Mouse (Mus musculus): ENCODE measurements around the gene P2ry4. TPM values are rescaled to one million over a fixed set of nuclear protein-coding genes. Genes with fewer than 3 reads are reported as not detected.

P2ry4 gene
- 0.38 and 0.53 TPM in 2 replicates for polyA plus RNA-seq (2015; fragmentation: Nextera tagmentation; extraction: Ambion mirVana)

- peaks cover 16% of the 10 kb centered on the region; the same call in 1 of the 2 replicates for H3K27me3 ChIP-seq
- H3K4me3 ChIP-seq (replicated peaks): no peak within 1 kb of the TSS
- ATAC-seq (ENCODE audit: insufficient read depth): peak; percentile 54; the same call in 1 of the 2 replicates
- no peaks in the 10 kb centered on the region for H3K4me1 ChIP-seq (replicated peaks)
- no peak within 1 kb of the TSS for H3K27ac ChIP-seq (replicated peaks)
- H3K9me3 ChIP-seq (replicated peaks): no peaks in the 10 kb centered on the region
- WGBS (ENCODE audit: insufficient replicate concordance): 28% methylated on average over 4 of the region's 4 CpGs
- no peaks in the 10 kb centered on the region for H3K36me3 ChIP-seq (replicated peaks)
- no peak within 1 kb of the TSS; the same call in 1 of the 2 replicates for H3K4me2 ChIP-seq
- H3K9ac ChIP-seq: no peak within 1 kb of the TSS
Measured at GRCm38 (mm10) chrX:100594791-100595190, at the start of gene P2ry4. P2ry4 (minus strand) TSS chrX:100594869.

GRCm38 (mm10) chrX:100638477-100638876 is 43.8 kb upstream of the P2ry4 start:
- Histone ChIP-seq H3K4me1 (replicated peaks) (no peaks in the 10 kb centered on the region), H3K9ac (no peak overlapping the region), H3K27ac (replicated peaks) (no peak overlapping the region), H3K9me3 (replicated peaks) (no peaks in the 10 kb centered on the region), H3K36me3 (replicated peaks) (peaks cover 84% of the 10 kb centered on the region), H3K4me2 (no peak overlapping the region), H3K27me3 (no peaks in the 10 kb centered on the region), H3K4me3 (replicated peaks) (no peak overlapping the region)
- WGBS (ENCODE audit: insufficient replicate concordance): 50% methylated on average over 8 of the region's 8 CpGs
- no peak for ATAC-seq (ENCODE audit: insufficient read depth)

GRCm38 (mm10) chrX:100629076-100629475 is 34.4 kb upstream of the P2ry4 start:
- H3K4me3 ChIP-seq (replicated peaks): no peak overlapping the region
- no peak for ATAC-seq (ENCODE audit: insufficient read depth)
- H3K9me3 ChIP-seq (replicated peaks): no peaks in the 10 kb centered on the region
- H3K9ac ChIP-seq: no peak overlapping the region
- H3K4me1 ChIP-seq (replicated peaks): peaks cover 9% of the 10 kb centered on the region
- H3K36me3 ChIP-seq (replicated peaks): peaks cover 34% of the 10 kb centered on the region
- H3K27me3 ChIP-seq: no peaks in the 10 kb centered on the region
- no peak overlapping the region for H3K27ac ChIP-seq (replicated peaks)
- H3K4me2 ChIP-seq: peak overlapping the region; percentile 18
- 75% methylated on average over 2 of the region's 2 CpGs for WGBS (ENCODE audit: insufficient replicate concordance)

- no peaks in the 10 kb centered on the region for H3K27me3 ChIP-seq
- ATAC-seq (ENCODE audit: insufficient read depth): peak; percentile 97
- peak within 1 kb of the TSS; percentile 83 for H3K9ac ChIP-seq
- H3K4me1 ChIP-seq (replicated peaks): peaks cover 15% of the 10 kb centered on the region
- peak within 1 kb of the TSS; percentile 81 for H3K4me3 ChIP-seq (replicated peaks)
- WGBS (ENCODE audit: insufficient replicate concordance): 16% methylated on average over 62 of the region's 62 CpGs
- H3K4me2 ChIP-seq: peak within 1 kb of the TSS; percentile 68
- H3K9me3 ChIP-seq (replicated peaks): no peaks in the 10 kb centered on the region
- H3K27ac ChIP-seq (replicated peaks): peak within 1 kb of the TSS; percentile 80
- H3K36me3 ChIP-seq (replicated peaks): peaks cover 35% of the 10 kb centered on the region
Measured at GRCm38 (mm10) chrX:100625802-100626793, 31.4 kb upstream of the P2ry4 start, which contains the start of gene Pdzd11. Pdzd11 (minus strand) TSS chrX:100626568.

GRCm38 (mm10) chrX:100625546-100625801 is 30.8 kb upstream of the P2ry4 start, which contains the start of gene Kif4:
Kif4 (plus strand) TSS chrX:100625737.
- peak within 1 kb of the TSS; percentile 81 for H3K4me3 ChIP-seq (replicated peaks)
- H3K36me3 ChIP-seq (replicated peaks): peaks cover 35% of the 10 kb centered on the region
- H3K4me2 ChIP-seq: peak within 1 kb of the TSS; percentile 68
- WGBS (ENCODE audit: insufficient replicate concordance): 23% methylated on average over 3 of the region's 3 CpGs
- ATAC-seq (ENCODE audit: insufficient read depth): no peak
- peak within 1 kb of the TSS; percentile 80 for H3K27ac ChIP-seq (replicated peaks)
- H3K9ac ChIP-seq: peak within 1 kb of the TSS; percentile 83
- peaks cover 15% of the 10 kb centered on the region for H3K4me1 ChIP-seq (replicated peaks)
- no peaks in the 10 kb centered on the region for H3K27me3 ChIP-seq
- H3K9me3 ChIP-seq (replicated peaks): no peaks in the 10 kb centered on the region

GRCm38 (mm10) chrX:100625146-100625545 is 30.5 kb upstream of the P2ry4 start:
- Histone ChIP-seq H3K4me1 (replicated peaks) (peaks cover 15% of the 10 kb centered on the region), H3K36me3 (replicated peaks) (peaks cover 35% of the 10 kb centered on the region), H3K27ac (replicated peaks) (peak overlapping the region; percentile 38; the same call in 1 of the 2 replicates), H3K9ac (peak overlapping the region; percentile 62), H3K27me3 (no peaks in the 10 kb centered on the region), H3K4me3 (replicated peaks) (peak overlapping the region; percentile 81), H3K4me2 (peak overlapping the region; percentile 68), H3K9me3 (replicated peaks) (no peaks in the 10 kb centered on the region)
- no peak for ATAC-seq (ENCODE audit: insufficient read depth)
- 23% methylated on average over 7 of the region's 7 CpGs for WGBS (ENCODE audit: insufficient replicate concordance)

- H3K9ac ChIP-seq: peak overlapping the region; percentile 62; the same call in 1 of the 2 replicates
- no peaks in the 10 kb centered on the region for H3K9me3 ChIP-seq (replicated peaks)
- no peaks in the 10 kb centered on the region for H3K27me3 ChIP-seq
- H3K36me3 ChIP-seq (replicated peaks): peaks cover 31% of the 10 kb centered on the region
- 32% methylated on average over 4 of the region's 4 CpGs for WGBS (ENCODE audit: insufficient replicate concordance)
- H3K27ac ChIP-seq (replicated peaks): peak overlapping the region; percentile 59
- peak overlapping the region; percentile 81 for H3K4me3 ChIP-seq (replicated peaks)
- ATAC-seq (ENCODE audit: insufficient read depth): peak; percentile 22
- H3K4me2 ChIP-seq: peak overlapping the region; percentile 68
- H3K4me1 ChIP-seq (replicated peaks): peaks cover 15% of the 10 kb centered on the region
Measured at GRCm38 (mm10) chrX:100624242-100624641, 29.6 kb upstream of the P2ry4 start.

- Histone ChIP-seq H3K4me2 (no peak overlapping the region), H3K4me3 (replicated peaks) (no peak overlapping the region), H3K9ac (no peak overlapping the region), H3K36me3 (replicated peaks) (peaks cover 20% of the 10 kb centered on the region), H3K9me3 (replicated peaks) (no peaks in the 10 kb centered on the region), H3K27ac (replicated peaks) (no peak overlapping the region), H3K4me1 (replicated peaks) (peaks cover 12% of the 10 kb centered on the region), H3K27me3 (no peaks in the 10 kb centered on the region)
- 66% methylated on average over 2 of the region's 2 CpGs for WGBS (ENCODE audit: insufficient replicate concordance)
- no peak for ATAC-seq (ENCODE audit: insufficient read depth)
Measured at GRCm38 (mm10) chrX:100621366-100621765, 26.7 kb upstream of the P2ry4 start.

GRCm38 (mm10) chrX:100618488-100618887 is 23.8 kb upstream of the P2ry4 start:
- H3K4me1 ChIP-seq (replicated peaks): no peaks in the 10 kb centered on the region
- H3K9ac ChIP-seq: no peak overlapping the region
- no peaks in the 10 kb centered on the region for H3K9me3 ChIP-seq (replicated peaks)
- no peak for ATAC-seq (ENCODE audit: insufficient read depth)
- no peak overlapping the region for H3K4me3 ChIP-seq (replicated peaks)
- H3K27me3 ChIP-seq: peaks cover 3% of the 10 kb centered on the region; the same call in 1 of the 2 replicates
- 50% methylated on average over 3 of the region's 3 CpGs for WGBS (ENCODE audit: insufficient replicate concordance)
- H3K36me3 ChIP-seq (replicated peaks): peaks cover 16% of the 10 kb centered on the region
- H3K27ac ChIP-seq (replicated peaks): no peak overlapping the region
- H3K4me2 ChIP-seq: no peak overlapping the region

GRCm38 (mm10) chrX:100605314-100605713 is 10.6 kb upstream of the P2ry4 start, which contains the start of gene Arr3:
Arr3 (plus strand) TSS chrX:100605497.
- Histone ChIP-seq H3K4me3 (replicated peaks) (no peak within 1 kb of the TSS), H3K4me1 (replicated peaks) (no peaks in the 10 kb centered on the region), H3K27me3 (peaks cover 6% of the 10 kb centered on the region; the same call in 1 of the 2 replicates), H3K9me3 (replicated peaks) (no peaks in the 10 kb centered on the region), H3K27ac (replicated peaks) (no peak within 1 kb of the TSS), H3K4me2 (no peak within 1 kb of the TSS), H3K9ac (no peak within 1 kb of the TSS), H3K36me3 (replicated peaks) (no peaks in the 10 kb centered on the region)
- ATAC-seq (ENCODE audit: insufficient read depth): no peak
- 56% methylated on average over 1 of the region's 1 CpGs for WGBS (ENCODE audit: insufficient replicate concordance)

GRCm38 (mm10) chrX:100599755-100600154 is 5.1 kb upstream of the P2ry4 start:
- no peak overlapping the region for H3K4me2 ChIP-seq
- 0 out of 2 replicates have a peak, but pooled peaks cover 6% of the 10 kb centered on the region for H3K27me3 ChIP-seq
- no peaks in the 10 kb centered on the region for H3K36me3 ChIP-seq (replicated peaks)
- no peak overlapping the region for H3K4me3 ChIP-seq (replicated peaks)
- no peaks in the 10 kb centered on the region for H3K4me1 ChIP-seq (replicated peaks)
- H3K9ac ChIP-seq: no peak overlapping the region
- no peak for ATAC-seq (ENCODE audit: insufficient read depth)
- H3K9me3 ChIP-seq (replicated peaks): no peaks in the 10 kb centered on the region
- 55% methylated on average over 4 of the region's 4 CpGs for WGBS (ENCODE audit: insufficient replicate concordance)
- H3K27ac ChIP-seq (replicated peaks): no peak overlapping the region

All from liver, embryonic 15.5 days (tissue).